Mouse (Mus musculus) hindbrain, embryonic 15.5 days (tissue): Measurements from ENCODE around the gene Prr36. TPM values are rescaled to one million over a fixed set of nuclear protein-coding genes. Genes with fewer than 3 reads are reported as not detected.
A peak's percentile ranks its signal among the peaks of the same experiment; 100 is the strongest.

Experiments used
- ATAC-seq: fragments of 200-750 bp; cut with Nextera tagmentation; 2 replicates; pipeline ENCODE4 v1.8.0; 2017; ENCODE audit warnings: low read depth, moderate number of reproducible peaks, moderate TSS enrichment; ENCODE audit not compliant: low FRiP score
- H3K27ac ChIP-seq: fragments of 300-500 bp; sonication (generic); replicated peaks from 2 replicates; pipeline ENCODE4 v1.5.1; 2015; ENCODE audit warnings: mild to moderate bottlenecking, inconsistent platforms
- H3K27me3 ChIP-seq: fragments of 300-500 bp; sonication (generic); 2 replicates; pipeline ENCODE4 v1.6.1; 2015; ENCODE audit warnings: control low read depth, inconsistent platforms
- H3K36me3 ChIP-seq: fragments of 300-500 bp; sonication (generic); 2 replicates; pipeline ENCODE4 v1.6.1; 2015; ENCODE audit warnings: control low read depth, inconsistent platforms
- H3K4me1 ChIP-seq: fragments of 300-500 bp; sonication (generic); replicated peaks from 2 replicates; pipeline ENCODE4 v1.6.1; 2015; ENCODE audit warnings: control low read depth, inconsistent platforms
- H3K4me2 ChIP-seq: fragments of 300-500 bp; sonication (generic); 2 replicates; pipeline ENCODE4 v1.6.1; 2015; ENCODE audit warnings: moderate library complexity, mild to moderate bottlenecking, inconsistent platforms
- H3K4me3 ChIP-seq: fragments of 300-500 bp; sonication (generic); 2 replicates; pipeline ENCODE4 v1.5.1; 2015; ENCODE audit warnings: mild to moderate bottlenecking, inconsistent platforms
- H3K9ac ChIP-seq: fragments of 300-500 bp; sonication (generic); 2 replicates; pipeline ENCODE4 v1.6.1; 2015; ENCODE audit warnings: inconsistent platforms
- H3K9me3 ChIP-seq: fragments of 300-500 bp; sonication (generic); 2 replicates; pipeline ENCODE4 v1.6.1; 2016; ENCODE audit warnings: control low read depth, inconsistent platforms
- WGBS: fragments of 180-500 bp; shearing (Covaris S2); methylation state at CpG from one replicate; pipeline ENCODE4 v1.1.7; 2015; 5-methylcytosine and 5-hydroxymethylcytosine counted together
- polyA plus RNA-seq: library from polyadenylated mRNA; unstranded; fragments of >200 nt; fragmentation: Nextera tagmentation; extraction: Ambion mirVana; gene quantifications from 2 replicates; pipeline ENCODE4 v1.2.1, GENCODE M21; 2015

Prr36 gene
- polyA plus RNA-seq, 1 experiment from 2014 or later = 53.0 TPM

- Histone ChIP-seq H3K4me2 (peak within 1 kb of the TSS; percentile 68), H3K9me3 (no peaks in the 10 kb centered on the region), H3K4me1 (peaks cover 45% of the 10 kb centered on the region), H3K27ac (peak within 1 kb of the TSS; percentile 92), H3K27me3 (no peaks in the 10 kb centered on the region), H3K4me3 (peak within 1 kb of the TSS; percentile 57), H3K36me3 (peaks cover 20% of the 10 kb centered on the region), H3K9ac (peak within 1 kb of the TSS; percentile 70)
- WGBS = under 1% methylated on average over 69 of the region's 69 CpGs
- peak; percentile 85 for ATAC-seq
These were observed 35.9 kb upstream of the Prr36 start, which contains the start of gene Snapc2 for GRCm38 (mm10) chr8:4252934-4253841. TSS of gene Snapc2 (plus strand) at chr8:4253080.

GRCm38 (mm10) chr8:4252116-4252760, 35.0 kb upstream of the Prr36 start:
- ATAC-seq = no peak

GRCm38 (mm10) chr8:4250306-4250970, 33.2 kb upstream of the Prr36 start:
- ATAC-seq = no peak
- Histone ChIP-seq H3K9me3 (no peaks in the 10 kb centered on the region), H3K9ac (no peak overlapping the region), H3K36me3 (peaks cover 37% of the 10 kb centered on the region), H3K4me3 (no peak overlapping the region), H3K4me1 (peaks cover 23% of the 10 kb centered on the region), H3K4me2 (no peak overlapping the region), H3K27ac (no peak overlapping the region), H3K27me3 (no peaks in the 10 kb centered on the region)
- 32% methylated on average over 26 of the region's 26 CpGs for WGBS

More at GRCm38 (mm10) chr8:4252116-4252760, 35.0 kb upstream of the Prr36 start:
- WGBS = 49% methylated on average over 8 of the region's 8 CpGs
- no peaks in the 10 kb centered on the region for H3K9me3 ChIP-seq
- peak overlapping the region; percentile 92 for H3K27ac ChIP-seq
- peak overlapping the region; percentile 68 for H3K4me2 ChIP-seq
- H3K4me3 ChIP-seq = peak overlapping the region; percentile 57
- peak overlapping the region; percentile 70; the same call in 1 of the 2 replicates for H3K9ac ChIP-seq
- H3K27me3 ChIP-seq = no peaks in the 10 kb centered on the region
- H3K4me1 ChIP-seq = peaks cover 35% of the 10 kb centered on the region
- peaks cover 28% of the 10 kb centered on the region for H3K36me3 ChIP-seq

- Histone ChIP-seq H3K4me1 (peaks cover 14% of the 10 kb centered on the region), H3K27me3 (no peaks in the 10 kb centered on the region), H3K36me3 (peaks cover 38% of the 10 kb centered on the region), H3K9ac (no peak overlapping the region), H3K27ac (no peak overlapping the region), H3K4me3 (no peak overlapping the region), H3K4me2 (no peak overlapping the region), H3K9me3 (no peaks in the 10 kb centered on the region)
- no peak for ATAC-seq
- WGBS = 20% methylated on average over 29 of the region's 29 CpGs
These were observed 32.0 kb upstream of the Prr36 start for GRCm38 (mm10) chr8:4249213-4249612.

GRCm38 (mm10) chr8:4247951-4248540, 30.8 kb upstream of the Prr36 start, which contains the start of gene Tgfbr3l:
TSS of gene Tgfbr3l (plus strand) at chr8:4248214.
- ATAC-seq = no peak
- H3K27me3 ChIP-seq = no peaks in the 10 kb centered on the region
- no peak within 1 kb of the TSS for H3K4me2 ChIP-seq
- no peaks in the 10 kb centered on the region for H3K9me3 ChIP-seq
- no peak within 1 kb of the TSS for H3K4me3 ChIP-seq
- H3K27ac ChIP-seq = no peak within 1 kb of the TSS
- H3K36me3 ChIP-seq = peaks cover 48% of the 10 kb centered on the region
- WGBS = 80% methylated on average over 15 of the region's 15 CpGs
- H3K4me1 ChIP-seq = peaks cover 7% of the 10 kb centered on the region
- no peak within 1 kb of the TSS for H3K9ac ChIP-seq

GRCm38 (mm10) chr8:4247241-4247640, 30.0 kb upstream of the Prr36 start:
- Histone ChIP-seq H3K4me1 (peaks cover 4% of the 10 kb centered on the region), H3K27me3 (no peaks in the 10 kb centered on the region), H3K27ac (no peak overlapping the region), H3K4me2 (no peak overlapping the region), H3K4me3 (no peak overlapping the region), H3K9me3 (no peaks in the 10 kb centered on the region), H3K36me3 (peaks cover 51% of the 10 kb centered on the region), H3K9ac (no peak overlapping the region)
- ATAC-seq = no peak
- WGBS = 92% methylated on average over 8 of the region's 8 CpGs

GRCm38 (mm10) chr8:4245737-4246136, 28.5 kb upstream of the Prr36 start:
- peaks cover 61% of the 10 kb centered on the region for H3K36me3 ChIP-seq
- H3K9ac ChIP-seq = no peak overlapping the region
- no peaks in the 10 kb centered on the region for H3K9me3 ChIP-seq
- WGBS = 83% methylated on average over 13 of the region's 13 CpGs
- no peak overlapping the region for H3K27ac ChIP-seq
- H3K4me2 ChIP-seq = no peak overlapping the region
- no peaks in the 10 kb centered on the region for H3K27me3 ChIP-seq
- H3K4me3 ChIP-seq = no peak overlapping the region
- H3K4me1 ChIP-seq = peaks cover 15% of the 10 kb centered on the region
- no peak for ATAC-seq

GRCm38 (mm10) chr8:4245061-4245460, 27.8 kb upstream of the Prr36 start:
- 96% methylated on average over 5 of the region's 5 CpGs for WGBS
- H3K4me1 ChIP-seq = peaks cover 19% of the 10 kb centered on the region
- peaks cover 61% of the 10 kb centered on the region for H3K36me3 ChIP-seq
- H3K9ac ChIP-seq = no peak overlapping the region
- H3K9me3 ChIP-seq = no peaks in the 10 kb centered on the region
- H3K27ac ChIP-seq = no peak overlapping the region
- H3K4me2 ChIP-seq = no peak overlapping the region
- H3K27me3 ChIP-seq = no peaks in the 10 kb centered on the region
- no peak overlapping the region for H3K4me3 ChIP-seq
- ATAC-seq = no peak

GRCm38 (mm10) chr8:4239193-4239890, 22.1 kb upstream of the Prr36 start:
- Histone ChIP-seq H3K9ac (peak overlapping the region; percentile 55), H3K4me3 (peak overlapping the region; percentile 51), H3K27me3 (no peaks in the 10 kb centered on the region), H3K4me1 (peaks cover 37% of the 10 kb centered on the region), H3K36me3 (peaks cover 24% of the 10 kb centered on the region), H3K4me2 (peak overlapping the region; percentile 69), H3K9me3 (no peaks in the 10 kb centered on the region), H3K27ac (peak overlapping the region; percentile 89)
- WGBS = 13% methylated on average over 19 of the region's 19 CpGs
- peak; percentile 23 for ATAC-seq

- Histone ChIP-seq H3K4me2 (peak within 1 kb of the TSS; percentile 69), H3K4me1 (peaks cover 37% of the 10 kb centered on the region), H3K36me3 (peaks cover 17% of the 10 kb centered on the region), H3K27ac (peak within 1 kb of the TSS; percentile 94), H3K9ac (peak within 1 kb of the TSS; percentile 55), H3K27me3 (no peaks in the 10 kb centered on the region), H3K4me3 (peak within 1 kb of the TSS; percentile 51), H3K9me3 (no peaks in the 10 kb centered on the region)
- 0% methylated on average over 69 of the region's 71 CpGs for WGBS
- ATAC-seq = peak; percentile 96
These were observed 21.4 kb upstream of the Prr36 start, which contains the start of the genes Map2k7 and Gm49320 for GRCm38 (mm10) chr8:4238434-4239192. TSS of gene Map2k7 (plus strand) at chr8:4238740. TSS of gene Gm49320 (plus strand) at chr8:4238865.
